Mouse (Mus musculus) CH12.LX (cell line): ENCODE results near the gene Prkn. TPM values are rescaled to one million over a fixed set of nuclear protein-coding genes. Genes with fewer than 3 reads are reported as not detected.

Source experiments
- DNase-seq: peaks from one replicate; pipeline ENCODE4 v3.0.0-alpha.2; 2013; ENCODE audit errors: extremely low read depth
- H3K27ac ChIP-seq: 2 replicates; pipeline ENCODE4 v1.5.1; 2012; ENCODE audit warnings: low read depth, mild to moderate bottlenecking, control low read depth, moderate library complexity; ENCODE audit not compliant: insufficient read depth
- H3K27me3 ChIP-seq: replicated peaks from 2 replicates; pipeline ENCODE3; 2012; ENCODE audit warnings: inconsistent platforms
- H3K36me3 ChIP-seq, 2 experiments: replicated peaks in 1 of 2; 2 replicates each; pipeline versions ENCODE3 to v1.6.1; 2012; ENCODE audit warnings: inconsistent platforms in 1 of 2, low read length in 1 of 2, mild to moderate bottlenecking in 1 of 2, mixed read lengths in 1 of 2, moderate library complexity in 1 of 2; ENCODE audit not compliant: control insufficient read depth in 1 of 2, insufficient read depth in 1 of 2
- H3K4me1 ChIP-seq, 2 experiments: 2 replicates each; pipeline ENCODE4 v1.6.1; 2012; ENCODE audit warnings: inconsistent platforms in 1 of 2, moderate library complexity in 1 of 2; ENCODE audit not compliant: insufficient read depth in 2 of 2, control insufficient read depth in 1 of 2
- H3K4me2 ChIP-seq: 2 replicates; pipeline ENCODE4 v1.6.1; 2012; ENCODE audit warnings: low read depth, mild to moderate bottlenecking, control low read depth; ENCODE audit not compliant: poor library complexity, insufficient read depth, severe bottlenecking
- H3K4me3 ChIP-seq, 3 experiments: fragments of 150-350 bp in 1 of 3; sonication (generic) in 1 of 3; replicated peaks in 1 of 3; 2 replicates each; pipeline versions ENCODE3 to v1.5.1; 2011 to 2012; ENCODE audit warnings: low read depth in 2 of 3, low read length in 2 of 3, mild to moderate bottlenecking in 2 of 3, moderate library complexity in 2 of 3, control low read depth in 1 of 3, improper control_type of control experiment in 1 of 3, inconsistent platforms in 1 of 3, mixed read lengths in 1 of 3; ENCODE audit not compliant: poor library complexity in 1 of 3
- H3K79me2 ChIP-seq: replicated peaks from 2 replicates; pipeline ENCODE4 v1.6.1; 2012; ENCODE audit warnings: mild to moderate bottlenecking, moderate library complexity; ENCODE audit not compliant: control insufficient read depth, poor library complexity, insufficient read depth, severe bottlenecking; ENCODE audit errors: extremely low read depth
- H3K9ac ChIP-seq: 2 replicates; pipeline ENCODE4 v1.6.1; 2012; ENCODE audit warnings: low read depth, mild to moderate bottlenecking, control low read depth, moderate library complexity; ENCODE audit not compliant: insufficient read depth
- H3K9me3 ChIP-seq: replicated peaks from 2 replicates; pipeline ENCODE3; 2012; ENCODE audit warnings: low read length, inconsistent platforms, mixed read lengths
- CHD1 ChIP-seq: IDR thresholded peaks from 2 replicates; pipeline ENCODE4 v1.6.1; 2012; ENCODE audit warnings: low read depth, low read length, improper control_type of control experiment, inconsistent platforms
- CHD2 ChIP-seq: IDR thresholded peaks from 2 replicates; pipeline ENCODE4 v1.6.1; 2011; ENCODE audit warnings: low read length, improper control_type of control experiment
- CTCF ChIP-seq, 2 experiments: IDR thresholded peaks in 1 of 2; conservative IDR thresholded peaks in 1 of 2; 2 replicates each; pipeline ENCODE4 v1.5.1; 2011 to 2012; ENCODE audit warnings: low read depth in 2 of 2, low read length in 2 of 2, improper control_type of control experiment in 1 of 2, inconsistent platforms in 1 of 2, mild to moderate bottlenecking in 1 of 2, moderate library complexity in 1 of 2
- E2F4 ChIP-seq: IDR thresholded peaks from 2 replicates; pipeline ENCODE4 v1.6.1; 2011; ENCODE audit warnings: low read depth, low read length, improper control_type of control experiment; ENCODE audit not compliant: insufficient replicate concordance
- EP300 ChIP-seq: IDR thresholded peaks from 2 replicates; pipeline ENCODE4 v1.6.1; 2011; ENCODE audit warnings: low read length, improper control_type of control experiment
- GABPA ChIP-seq: IDR thresholded peaks from 2 replicates; pipeline ENCODE4 v1.6.1; 2012; ENCODE audit warnings: low read depth, low read length, improper control_type of control experiment, inconsistent platforms; ENCODE audit not compliant: insufficient replicate concordance
- HCFC1 ChIP-seq: IDR thresholded peaks from 2 replicates; pipeline ENCODE4 v1.6.1; 2012; ENCODE audit warnings: low read depth, mild to moderate bottlenecking, inconsistent platforms, low read length, improper control_type of control experiment
- MAFK ChIP-seq: IDR thresholded peaks from 2 replicates; pipeline ENCODE4 v1.6.1; 2011; ENCODE audit warnings: low read length, improper control_type of control experiment; ENCODE audit not compliant: insufficient replicate concordance
- MAX ChIP-seq: IDR thresholded peaks from 2 replicates; pipeline ENCODE4 v1.6.1; 2011; ENCODE audit warnings: low read length, improper control_type of control experiment
- MEF2A ChIP-seq: IDR thresholded peaks from 2 replicates; pipeline ENCODE4 v1.6.1; 2014; ENCODE audit warnings: low read depth, mild to moderate bottlenecking, inconsistent platforms, low read length, improper control_type of control experiment, borderline replicate concordance
- MYC ChIP-seq: IDR thresholded peaks from 2 replicates; pipeline ENCODE4 v1.6.1; 2011; ENCODE audit warnings: low read depth, mild to moderate bottlenecking, improper control_type of control experiment, low read length
- NRF1 ChIP-seq: IDR thresholded peaks from 2 replicates; pipeline ENCODE4 v1.6.1; 2014; ENCODE audit warnings: low read depth, mild to moderate bottlenecking, inconsistent platforms, low read length, improper control_type of control experiment, moderate library complexity
- PAX5 ChIP-seq: IDR thresholded peaks from 2 replicates; pipeline ENCODE4 v1.6.1; 2012; ENCODE audit warnings: low read length, inconsistent platforms, mixed read lengths
- POLR2AphosphoS2 ChIP-seq: IDR thresholded peaks from 2 replicates; pipeline ENCODE4 v1.6.1; 2011; ENCODE audit warnings: low read depth, low read length, improper control_type of control experiment
- RAD21 ChIP-seq: IDR thresholded peaks from 2 replicates; pipeline ENCODE4 v1.6.1; 2011; ENCODE audit warnings: low read depth, mild to moderate bottlenecking, low read length, improper control_type of control experiment, moderate library complexity
- RCOR1 ChIP-seq: conservative IDR thresholded peaks from 2 replicates; pipeline ENCODE4 v1.6.1; 2012; ENCODE audit warnings: low read depth, mild to moderate bottlenecking, inconsistent platforms, low read length, improper control_type of control experiment
- SMC3 ChIP-seq: IDR thresholded peaks from 2 replicates; pipeline ENCODE4 v1.6.1; 2011; ENCODE audit warnings: low read depth, low read length, improper control_type of control experiment
- UBTF ChIP-seq: IDR thresholded peaks from 2 replicates; pipeline ENCODE4 v1.6.1; 2012; ENCODE audit warnings: low read depth, mild to moderate bottlenecking, inconsistent platforms, low read length, improper control_type of control experiment, moderate library complexity
- ZC3H11A ChIP-seq: IDR thresholded peaks from 2 replicates; pipeline ENCODE4 v1.6.1; 2012; ENCODE audit warnings: low read depth, mild to moderate bottlenecking, inconsistent platforms, low read length, improper control_type of control experiment
- dilution Hi-C: fragments of 300-500 bp; cut with MboI; formaldehyde crosslinking; loops from 2 replicates; pipeline ENCODE4 v1.14.3; 2020; ENCODE audit warnings: low sequenced_read_pairs; ENCODE audit not compliant: extremely low pct_unique_long_range_greater_than_20kb, extremely low pct_ligation_motif_present
- in situ Hi-C: fragments of 300-500 bp; cut with MboI; formaldehyde crosslinking; loops from 3 replicates; pipeline ENCODE4 v1.14.3; 2019; ENCODE audit warnings: low sequenced_read_pairs, low pct_ligation_motif_present, low pct_unique_long_range_greater_than_20kb, mixed read lengths
- polyA plus RNA-seq: library from polyadenylated mRNA; unstranded; fragments of >175 nt; gene quantifications from 2 replicates; pipeline ENCODE4 v1.2.1, GENCODE M21; 2012; ENCODE audit warnings: low read depth; ENCODE audit not compliant: insufficient read length
- total RNA-seq, 2 experiments: library from RNA; depleted of rRNA; stranded (reverse); fragments of 300-350 nt in 1 of 2; fragments of >200 nt in 1 of 2; gene quantifications; 2 replicates each; pipeline ENCODE4 v1.2.3; 2012 to 2014

The Prkn gene
- total and polyA plus RNA-seq, 3 experiments, result 0.08 TPM; not detected in 2

DNA sequence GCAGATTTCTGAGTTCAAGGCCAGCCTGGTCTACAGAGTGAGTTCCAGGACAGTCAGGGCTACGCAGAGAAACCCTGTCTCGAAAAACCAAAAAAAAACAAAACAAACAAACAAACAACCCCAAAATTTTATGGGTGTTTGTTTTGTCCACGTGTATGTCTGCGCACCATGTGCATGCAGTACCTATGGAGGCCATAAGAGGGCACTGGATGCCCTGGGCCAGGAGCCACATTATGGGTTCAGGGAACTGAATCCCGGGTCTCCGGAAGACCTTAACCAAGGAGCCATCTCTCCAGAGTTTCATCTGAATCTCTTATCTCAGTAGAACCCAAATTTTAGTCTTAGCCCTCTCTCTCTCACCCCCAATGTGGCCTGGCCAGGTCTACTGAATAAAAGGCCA is 1263.6 kb downstream of the Prkn start:
- no peaks in the 10 kb centered on the region for H3K79me2 ChIP-seq
- no peak overlapping the region for H3K27ac ChIP-seq

DNA sequence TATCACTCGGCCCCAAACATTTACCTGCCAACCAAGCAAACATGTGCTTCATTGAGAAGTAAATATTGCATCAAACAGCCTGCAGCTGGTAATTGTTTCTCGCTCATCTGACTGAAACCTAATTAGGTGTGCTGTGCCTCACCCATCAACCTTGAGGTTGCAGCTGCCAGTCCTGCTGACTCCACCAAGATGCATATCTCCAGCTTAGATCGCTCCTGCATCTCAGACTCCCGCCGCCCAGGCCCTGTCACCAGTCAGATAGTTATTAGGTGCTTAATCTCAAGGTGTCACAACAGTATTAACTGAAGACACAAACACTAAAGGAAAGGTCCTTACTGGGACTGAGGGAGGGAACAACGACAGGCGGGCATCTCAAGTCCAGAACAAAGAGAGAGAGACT is 1264.1 kb downstream of the Prkn start:
- Histone ChIP-seq H3K36me3 (no peaks in the 10 kb centered on the region), H3K4me1 (no peaks in the 10 kb centered on the region), H3K4me2 (no peak overlapping the region), H3K9ac (no peak overlapping the region), H3K27ac (no peak overlapping the region), H3K4me3 (no peak overlapping the region), H3K27me3 (no peaks in the 10 kb centered on the region), H3K9me3 (peaks cover 6% of the 10 kb centered on the region), H3K79me2 (no peaks in the 10 kb centered on the region)
- in situ Hi-C loops, result no loop called here
- dilution Hi-C loops, result no loop called here
- no peak for TF ChIP-seq POLR2AphosphoS2
- no peak for TF ChIP-seq NRF1
- TF ChIP-seq E2F4, result no peak
- no peak for TF ChIP-seq GABPA
- TF ChIP-seq RCOR1, result no peak
- no peak for TF ChIP-seq UBTF
- TF ChIP-seq PAX5, result no peak
- TF ChIP-seq MAFK, result no peak
- TF ChIP-seq EP300, result no peak
- DNase-seq, result no peak

More for the DNA sequence above, 1263.6 kb downstream of the Prkn start:
- no peak for TF ChIP-seq CHD1
- TF ChIP-seq HCFC1, result no peak
- TF ChIP-seq RAD21, result peak; percentile 55
- TF ChIP-seq CTCF (conservative IDR thresholded peaks at IDR 0.05 in 1 of 2, IDR thresholded peaks at IDR 0.05 in 1 of 2; ENCODE audit: low read depth in 2 of 2, low read length in 2 of 2), result peak; percentile 32 to 58; a peak in 3 of 4 replicates
- no peak for TF ChIP-seq GABPA
- no peak for TF ChIP-seq CHD2
- TF ChIP-seq SMC3, result peak; percentile 47
- no peak for TF ChIP-seq MYC
- no peak for TF ChIP-seq POLR2AphosphoS2
- TF ChIP-seq MEF2A, result no peak
- no peak for TF ChIP-seq MAX
- TF ChIP-seq ZC3H11A, result no peak
- no peak for TF ChIP-seq NRF1
- Histone ChIP-seq H3K4me1 (no peaks in the 10 kb centered on the region), H3K4me2 (no peak overlapping the region), H3K9me3 (peaks cover 6% of the 10 kb centered on the region), H3K36me3 (no peaks in the 10 kb centered on the region), H3K4me3 (no peak overlapping the region), H3K27me3 (no peaks in the 10 kb centered on the region), H3K9ac (no peak overlapping the region)
- no peak for DNase-seq
- in situ Hi-C loops, result no loop called here
- dilution Hi-C loops, result no loop called here
